Mouse (Mus musculus): ENCODE measurements at regions not wholly inside any gene's neighbourhood (a gene's known extent, or its start where the extent isn't known, plus 50 kb on each side); places are given as distances from the start of the nearest gene placed in this dataset.

DNA sequence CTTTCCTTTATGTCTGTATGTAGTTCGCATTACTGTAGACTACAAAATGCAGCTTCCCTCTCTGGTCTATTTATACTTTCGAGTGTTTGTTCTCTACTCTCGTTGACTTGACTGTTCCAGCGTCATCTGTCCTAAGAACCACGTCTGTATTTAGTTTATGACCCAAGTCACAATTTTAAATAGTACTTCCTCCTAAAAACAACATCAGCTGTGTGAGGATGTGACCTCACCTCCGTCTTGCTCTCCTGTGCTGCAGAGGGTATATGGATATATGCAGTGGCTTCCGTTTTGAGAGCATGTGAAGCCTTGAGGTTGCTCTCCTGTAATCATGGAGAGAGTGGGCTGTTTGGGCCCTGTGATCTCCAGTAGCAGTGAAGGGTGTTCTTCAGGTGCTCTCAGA is 177.5 kb downstream of the Tex29 start:
- WGBS (ENCODE audit: missing documents): 17% methylated on average over 7 of the region's 7 CpGs
- Histone ChIP-seq H3K79me2 (ENCODE audit: inconsistent target) (no peaks in the 10 kb centered on the region), H3K4me3 (ENCODE audit: inconsistent target) (no peak overlapping the region), H3K36me3 (ENCODE audit: inconsistent target) (no peaks in the 10 kb centered on the region), H3K27ac (peak overlapping the region; percentile 48)

DNA sequence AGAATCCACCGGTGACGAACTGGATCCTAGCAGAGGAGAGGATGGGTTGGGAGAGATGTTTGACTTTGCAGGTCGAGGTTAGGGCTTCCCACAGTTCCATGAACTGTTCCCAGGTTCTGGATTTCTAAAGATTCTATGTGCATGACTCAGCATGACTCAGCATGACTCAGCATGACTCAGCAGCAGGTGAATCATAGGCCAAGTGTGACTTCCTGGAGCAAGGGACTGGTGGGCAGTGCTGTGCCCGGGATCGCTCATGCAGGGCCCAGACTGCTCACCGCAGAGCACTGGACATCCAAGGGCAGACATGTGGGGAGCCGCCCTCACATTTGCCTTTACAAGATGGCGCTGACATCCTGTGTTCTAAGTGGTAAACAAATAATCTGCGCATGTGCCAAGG is 179.0 kb downstream of the Tex29 start:
- WGBS (ENCODE audit: missing documents): 93% methylated on average over 9 of the region's 9 CpGs
- Histone ChIP-seq H3K79me2 (ENCODE audit: inconsistent target) (no peaks in the 10 kb centered on the region), H3K27ac (0 out of 2 replicates have a peak overlapping the region, but pooled peaks have one; percentile 4), H3K4me3 (ENCODE audit: inconsistent target) (no peak overlapping the region), H3K36me3 (ENCODE audit: inconsistent target) (no peaks in the 10 kb centered on the region)

DNA sequence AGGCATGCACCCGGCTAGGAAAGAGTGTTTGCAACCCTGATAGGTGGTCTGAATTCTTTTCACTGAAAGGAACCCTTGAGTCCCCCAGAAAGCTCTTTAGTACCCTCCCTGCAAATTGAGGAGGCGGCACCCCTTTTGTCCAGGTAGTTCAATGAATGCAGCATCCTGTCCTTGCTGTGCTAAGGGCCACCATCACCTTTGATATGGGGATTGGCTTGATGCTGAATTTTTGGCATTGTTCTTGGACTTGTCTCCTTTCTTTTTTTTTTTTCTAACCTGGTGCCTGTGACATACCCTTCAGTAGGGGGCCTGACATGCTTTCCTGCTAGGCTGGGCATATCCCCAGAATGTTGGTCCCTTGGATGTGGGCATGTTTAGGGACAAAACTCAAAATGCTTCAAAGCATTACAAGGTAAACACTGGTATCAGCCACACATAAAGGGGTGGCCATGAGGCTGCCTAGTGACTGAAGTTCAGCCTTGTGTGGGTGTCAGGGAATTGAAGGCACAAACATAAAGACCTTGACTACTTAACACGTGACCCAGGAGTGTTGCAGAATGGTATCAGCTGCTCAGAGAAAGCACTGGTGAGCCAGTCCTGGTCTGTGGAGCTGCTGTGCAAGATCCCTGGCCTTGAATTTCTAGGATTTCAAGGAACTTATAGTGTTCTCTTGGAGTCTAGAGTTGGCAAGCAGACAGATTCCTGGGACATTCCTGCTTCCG is 183.6 kb downstream of the Tex29 start:
- Histone ChIP-seq H3K27ac (no peak overlapping the region), H3K36me3 (ENCODE audit: inconsistent target) (no peaks in the 10 kb centered on the region), H3K79me2 (ENCODE audit: inconsistent target) (no peaks in the 10 kb centered on the region), H3K4me3 (ENCODE audit: inconsistent target) (no peak overlapping the region)
- 89% methylated on average over 4 of the region's 4 CpGs for WGBS (ENCODE audit: missing documents)

DNA sequence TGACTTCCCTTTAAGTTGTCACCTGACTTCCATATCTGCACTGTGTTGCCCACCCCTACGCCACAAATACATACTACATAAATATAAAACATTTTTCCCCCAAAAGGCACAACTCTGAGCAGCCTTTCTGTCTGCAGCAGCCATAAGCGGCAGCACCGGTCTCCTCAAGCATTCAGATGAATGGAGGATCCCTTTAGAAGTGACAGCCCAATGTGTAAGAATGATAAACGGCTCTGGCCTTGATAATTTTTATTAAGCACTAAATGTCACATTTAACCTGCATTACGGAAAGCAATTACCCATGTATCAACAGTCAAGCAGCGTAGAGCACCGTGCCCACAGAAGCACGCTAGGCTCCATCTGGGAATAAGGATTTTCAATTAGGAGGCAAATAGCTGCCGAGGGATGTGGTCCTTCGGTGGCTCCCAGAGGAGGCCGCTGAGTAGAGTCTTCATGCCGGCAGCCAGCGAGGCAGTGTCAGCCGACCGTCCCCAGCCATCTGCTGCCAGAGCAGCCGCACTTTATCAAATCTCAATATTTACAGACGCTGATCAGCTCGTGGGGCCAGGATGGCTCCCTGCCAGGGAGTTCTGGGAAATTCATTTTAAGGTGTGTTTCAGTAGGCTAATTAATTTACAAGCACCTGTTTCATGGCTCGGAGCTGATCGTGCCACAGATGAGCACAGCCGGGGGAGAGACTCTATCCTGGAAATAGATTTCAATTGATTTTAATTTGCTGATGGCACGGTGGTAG is 190.3 kb downstream of the Tex29 start:
- Histone ChIP-seq H3K27ac (no peak overlapping the region), H3K4me3 (ENCODE audit: inconsistent target) (no peak overlapping the region), H3K79me2 (ENCODE audit: inconsistent target) (no peaks in the 10 kb centered on the region), H3K36me3 (ENCODE audit: inconsistent target) (no peaks in the 10 kb centered on the region)
- WGBS (ENCODE audit: missing documents): 89% methylated on average over 22 of the region's 22 CpGs

DNA sequence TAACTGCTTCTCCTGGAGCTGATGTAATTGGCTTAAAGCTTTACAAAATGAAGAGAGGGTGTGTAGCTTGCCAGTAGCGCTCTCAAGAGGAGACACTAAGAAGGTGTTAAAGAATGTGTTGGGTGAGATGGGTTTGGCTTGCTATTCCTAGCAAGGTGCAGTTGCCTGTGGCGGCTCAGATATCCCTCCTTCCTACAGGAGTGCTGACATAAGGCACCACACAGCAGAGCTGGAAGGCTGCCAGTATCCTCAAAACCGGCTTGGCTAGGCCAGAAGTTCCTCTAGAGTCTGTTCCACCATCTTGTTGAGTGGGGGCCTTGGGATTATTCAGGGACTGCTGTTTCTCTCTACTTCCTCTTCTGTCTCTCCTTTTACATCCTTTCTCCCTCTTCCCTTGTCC is 191.5 kb downstream of the Tex29 start:
- Histone ChIP-seq H3K27ac (peak overlapping the region; percentile 91), H3K36me3 (ENCODE audit: inconsistent target) (no peaks in the 10 kb centered on the region), H3K4me3 (ENCODE audit: inconsistent target) (no peak overlapping the region), H3K79me2 (ENCODE audit: inconsistent target) (no peaks in the 10 kb centered on the region)
- 61% methylated on average over 3 of the region's 3 CpGs for WGBS (ENCODE audit: missing documents)

DNA sequence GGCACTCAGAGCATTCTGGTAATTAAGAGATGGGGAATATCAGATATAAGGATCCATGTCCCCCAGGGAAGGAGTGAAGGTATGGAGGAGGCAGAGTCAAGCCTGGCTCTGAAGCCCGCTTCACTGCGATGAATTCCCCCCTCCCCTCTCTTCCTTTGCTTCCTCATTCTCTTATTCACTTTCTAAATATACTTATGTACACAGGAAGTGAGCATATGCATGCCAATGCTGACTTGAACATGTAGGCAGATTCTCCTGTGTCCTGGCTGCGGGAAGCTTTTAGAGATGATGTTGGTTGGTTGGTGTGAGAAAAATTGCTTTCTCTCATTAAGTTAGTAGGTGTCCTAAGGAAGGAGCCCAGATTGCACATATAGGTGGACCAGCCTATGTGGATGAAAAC is 192.1 kb downstream of the Tex29 start:
- Histone ChIP-seq H3K36me3 (ENCODE audit: inconsistent target) (no peaks in the 10 kb centered on the region), H3K27ac (peak overlapping the region; percentile 91), H3K79me2 (ENCODE audit: inconsistent target) (no peaks in the 10 kb centered on the region), H3K4me3 (ENCODE audit: inconsistent target) (no peak overlapping the region)
- WGBS (ENCODE audit: missing documents): 3% methylated on average over 3 of the region's 3 CpGs

DNA sequence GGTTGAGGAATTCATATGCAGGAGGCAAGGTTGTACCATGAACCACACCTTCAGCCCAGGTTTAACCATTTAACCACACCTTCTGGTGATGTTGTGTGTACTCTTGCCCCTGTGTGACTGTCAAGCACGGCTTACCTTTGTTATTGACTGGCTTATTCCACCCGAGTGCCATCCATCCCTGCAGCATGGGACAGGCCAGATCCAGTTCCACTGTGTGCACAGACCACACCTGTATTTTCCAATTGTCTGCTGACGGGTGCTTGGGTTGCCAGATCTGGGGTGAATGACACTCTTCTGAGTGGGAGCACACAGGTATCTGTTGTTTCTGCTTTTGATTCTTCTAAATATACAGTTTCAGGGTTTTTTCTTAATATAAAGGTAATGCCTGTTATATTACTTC is 196.1 kb downstream of the Tex29 start:
- Histone ChIP-seq H3K4me3 (ENCODE audit: inconsistent target) (no peak overlapping the region), H3K27ac (no peak overlapping the region), H3K36me3 (ENCODE audit: inconsistent target) (no peaks in the 10 kb centered on the region), H3K79me2 (ENCODE audit: inconsistent target) (no peaks in the 10 kb centered on the region)
- WGBS (ENCODE audit: missing documents): 83% methylated on average over 3 of the region's 3 CpGs

DNA sequence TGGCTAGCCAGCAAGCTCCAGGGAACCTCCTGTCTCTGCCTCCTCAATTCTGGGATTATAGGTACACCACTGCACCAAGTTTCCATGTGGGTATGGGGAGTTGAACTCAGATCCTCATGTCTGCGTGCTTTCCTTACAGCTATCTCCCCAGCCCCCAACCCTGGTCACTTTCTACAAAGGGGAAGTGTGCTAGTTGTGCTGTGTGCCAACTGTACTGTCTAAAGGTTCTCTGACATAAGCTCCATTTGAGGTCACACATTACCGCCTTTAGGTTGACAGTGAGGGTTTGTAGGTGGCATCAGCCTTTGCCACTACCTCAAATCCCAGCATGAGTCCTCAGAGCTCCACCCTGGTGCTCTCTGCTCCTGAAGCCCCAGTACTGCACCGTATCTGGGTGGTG is 200.7 kb downstream of the Tex29 start:
- WGBS (ENCODE audit: missing documents): 41% methylated on average over 3 of the region's 3 CpGs
- no peaks in the 10 kb centered on the region for H3K36me3 ChIP-seq (ENCODE audit: inconsistent target)
- H3K79me2 ChIP-seq (ENCODE audit: inconsistent target): no peaks in the 10 kb centered on the region
- H3K27ac ChIP-seq: peak overlapping the region; percentile 71
- H3K4me3 ChIP-seq (ENCODE audit: inconsistent target): no peak overlapping the region

DNA sequence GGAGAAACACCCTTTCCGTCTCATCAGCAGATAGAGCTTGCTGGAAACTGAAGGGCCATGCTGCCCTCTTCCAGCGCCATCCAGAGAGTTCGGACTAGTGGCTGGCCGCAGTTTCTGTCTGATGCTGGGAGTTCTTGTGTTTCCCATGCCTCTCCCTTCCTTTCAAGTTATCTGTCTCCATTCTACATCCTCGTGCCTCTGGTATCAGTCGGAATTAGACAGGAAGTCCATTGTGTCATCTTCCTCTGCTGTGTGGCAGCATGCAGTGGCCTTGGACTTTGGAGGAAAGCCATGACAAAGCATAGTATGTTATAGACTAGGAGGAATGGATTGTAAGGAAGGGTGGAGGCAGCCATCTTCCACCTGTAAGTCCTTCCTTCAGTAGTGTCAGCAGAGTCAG is 201.4 kb downstream of the Tex29 start:
- Histone ChIP-seq H3K36me3 (ENCODE audit: inconsistent target) (no peaks in the 10 kb centered on the region), H3K27ac (peak overlapping the region; percentile 71), H3K79me2 (ENCODE audit: inconsistent target) (no peaks in the 10 kb centered on the region), H3K4me3 (ENCODE audit: inconsistent target) (no peak overlapping the region)
- 49% methylated on average over 6 of the region's 6 CpGs for WGBS (ENCODE audit: missing documents)

DNA sequence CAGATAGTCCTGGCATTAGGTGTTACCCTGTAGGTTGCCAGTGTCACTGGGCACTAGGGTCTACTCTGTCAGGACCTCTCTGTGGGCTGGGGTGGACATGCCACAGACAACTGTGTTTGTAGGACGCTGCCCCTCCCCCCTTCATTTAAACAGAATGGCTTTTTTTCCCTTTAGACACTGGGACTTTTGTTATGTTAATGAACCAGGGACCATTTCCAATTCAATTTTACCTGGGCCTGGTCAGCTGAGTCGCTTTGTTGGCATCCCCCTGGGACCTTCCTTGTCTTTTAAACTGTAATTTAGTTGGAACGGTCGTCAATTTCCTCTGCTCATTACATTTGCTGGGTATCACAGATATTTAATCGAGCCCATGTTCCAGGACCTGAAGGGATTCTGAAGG is 210.6 kb downstream of the Tex29 start:
- Histone ChIP-seq H3K36me3 (ENCODE audit: inconsistent target) (no peaks in the 10 kb centered on the region), H3K79me2 (ENCODE audit: inconsistent target) (no peaks in the 10 kb centered on the region), H3K4me3 (ENCODE audit: inconsistent target) (no peak overlapping the region), H3K27ac (no peak overlapping the region)
- 92% methylated on average over 5 of the region's 5 CpGs for WGBS (ENCODE audit: missing documents)

DNA sequence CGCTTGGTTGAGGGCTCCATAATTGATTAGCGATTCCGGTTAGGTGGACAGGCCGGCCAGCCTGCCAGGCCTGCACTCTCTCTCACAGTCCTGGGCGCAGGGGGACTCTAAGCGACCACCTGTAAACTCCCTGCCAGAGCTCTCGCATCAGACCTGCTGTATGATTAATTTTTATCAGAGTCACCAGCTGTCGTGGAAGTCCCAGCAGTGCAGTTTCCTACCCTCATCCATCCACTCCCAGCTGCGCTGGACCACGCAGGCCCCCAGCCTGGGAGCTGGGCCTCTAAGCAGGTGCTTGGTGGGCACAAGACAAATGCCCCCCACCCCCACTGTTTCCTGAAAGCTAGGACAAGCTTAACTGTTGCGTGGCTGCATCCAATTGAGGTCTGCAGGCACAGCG is 211.1 kb downstream of the Tex29 start:
- Histone ChIP-seq H3K36me3 (ENCODE audit: inconsistent target) (no peaks in the 10 kb centered on the region), H3K4me3 (ENCODE audit: inconsistent target) (no peak overlapping the region), H3K79me2 (ENCODE audit: inconsistent target) (no peaks in the 10 kb centered on the region), H3K27ac (no peak overlapping the region)
- WGBS (ENCODE audit: missing documents): 68% methylated on average over 12 of the region's 12 CpGs

DNA sequence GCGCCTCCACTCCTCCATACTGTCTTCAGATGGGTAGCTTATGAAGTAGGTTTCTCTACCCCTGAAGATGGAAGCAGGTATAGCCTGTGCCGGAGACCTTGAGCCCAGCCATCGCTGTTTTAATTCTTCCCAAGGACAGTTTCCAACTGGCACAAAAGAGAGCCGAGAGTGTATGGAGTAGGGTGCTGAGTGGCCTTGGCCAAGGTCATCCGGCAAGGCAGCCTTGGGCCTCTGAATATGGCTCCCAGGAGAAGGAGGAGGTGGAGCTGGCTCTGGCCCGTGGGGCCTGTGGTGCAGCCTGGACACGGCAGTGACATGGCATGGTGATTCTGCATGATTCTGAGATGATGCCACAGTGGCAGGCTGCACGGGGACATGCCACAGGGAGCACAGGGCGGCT is 215.7 kb downstream of the Tex29 start:
- no peak overlapping the region for H3K4me3 ChIP-seq (ENCODE audit: inconsistent target)
- no peaks in the 10 kb centered on the region for H3K79me2 ChIP-seq (ENCODE audit: inconsistent target)
- 89% methylated on average over 9 of the region's 9 CpGs for WGBS (ENCODE audit: missing documents)
- H3K36me3 ChIP-seq (ENCODE audit: inconsistent target): no peaks in the 10 kb centered on the region
- no peak overlapping the region for H3K27ac ChIP-seq

DNA sequence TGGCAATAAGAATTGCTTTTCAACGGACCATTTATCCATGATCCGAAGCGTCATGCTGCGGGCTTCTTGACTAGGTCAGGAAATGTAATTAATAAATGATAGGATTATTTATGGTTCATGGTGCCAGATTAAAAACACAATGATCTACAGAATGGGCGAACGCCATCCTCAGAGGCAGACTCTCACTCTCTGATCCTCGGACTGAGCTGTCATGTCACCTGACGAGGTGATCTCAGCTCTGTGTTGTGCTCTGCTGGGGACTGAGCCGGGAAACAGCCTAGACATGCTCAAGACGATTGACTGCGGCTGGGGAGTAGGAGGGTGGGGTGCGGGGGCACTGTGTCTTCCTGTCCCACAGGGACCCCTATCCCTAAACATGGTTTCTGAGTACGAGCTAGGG is 217.4 kb upstream of the A230072I06Rik start:
- 81% methylated on average over 13 of the region's 13 CpGs for WGBS (ENCODE audit: missing documents)
- no peak overlapping the region for H3K4me3 ChIP-seq (ENCODE audit: inconsistent target)
- no peak overlapping the region for H3K27ac ChIP-seq
- H3K79me2 ChIP-seq (ENCODE audit: inconsistent target): no peaks in the 10 kb centered on the region
- no peaks in the 10 kb centered on the region for H3K36me3 ChIP-seq (ENCODE audit: inconsistent target)

DNA sequence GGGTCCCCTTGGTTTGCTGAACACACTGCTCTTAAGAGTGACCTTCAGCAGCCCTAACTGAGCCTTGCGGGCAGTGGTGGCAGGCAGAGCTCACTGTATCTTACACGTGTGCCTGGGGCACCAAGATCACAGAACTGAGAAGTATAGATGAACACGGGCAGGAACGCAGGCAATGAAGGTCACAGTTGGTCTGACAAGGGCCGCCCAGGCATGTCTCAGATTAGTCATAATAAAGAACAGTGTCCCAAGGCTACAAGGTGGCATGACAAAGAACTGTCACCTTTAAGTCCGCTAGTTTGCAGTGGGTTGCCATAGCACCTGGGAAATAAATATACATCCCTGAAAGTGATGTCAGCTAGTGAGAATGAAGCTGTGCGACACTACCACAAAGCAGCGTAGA is 215.9 kb upstream of the A230072I06Rik start:
- WGBS (ENCODE audit: missing documents): 91% methylated on average over 8 of the region's 8 CpGs
- H3K27ac ChIP-seq: no peak overlapping the region
- no peaks in the 10 kb centered on the region for H3K79me2 ChIP-seq (ENCODE audit: inconsistent target)
- H3K4me3 ChIP-seq (ENCODE audit: inconsistent target): no peak overlapping the region
- H3K36me3 ChIP-seq (ENCODE audit: inconsistent target): no peaks in the 10 kb centered on the region

DNA sequence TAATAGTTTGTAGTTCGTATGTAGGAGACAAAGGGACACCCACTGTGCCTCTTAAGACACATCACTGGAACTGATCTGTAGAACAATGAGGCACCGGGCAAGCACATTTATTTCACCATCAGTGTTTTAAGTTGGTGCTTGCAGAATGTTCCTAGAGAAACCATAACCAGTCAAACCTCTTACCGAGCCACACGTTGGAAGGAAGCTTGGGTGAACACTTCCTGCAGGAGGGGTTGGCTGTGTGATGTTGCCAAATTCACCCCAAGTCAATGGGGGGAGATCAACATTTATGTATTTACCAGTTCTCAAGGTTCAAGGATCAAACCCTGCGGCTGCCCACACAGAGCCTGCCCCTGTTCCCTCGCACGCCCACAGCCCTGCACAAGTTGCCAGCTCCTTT is 214.0 kb upstream of the A230072I06Rik start:
- no peak overlapping the region for H3K4me3 ChIP-seq (ENCODE audit: inconsistent target)
- 65% methylated on average over 7 of the region's 7 CpGs for WGBS (ENCODE audit: missing documents)
- no peak overlapping the region for H3K27ac ChIP-seq
- H3K79me2 ChIP-seq (ENCODE audit: inconsistent target): no peaks in the 10 kb centered on the region
- no peaks in the 10 kb centered on the region for H3K36me3 ChIP-seq (ENCODE audit: inconsistent target)
